Mouse (Mus musculus): ENCODE measurements around the gene Birc3. TPM values are rescaled to one million over a fixed set of nuclear protein-coding genes. Genes with fewer than 3 reads are reported as not detected.

The Birc3 gene
- polyA plus RNA-seq, 1 experiment: 0.14 TPM

- peak overlapping the region; percentile 74 for H3K4me2 ChIP-seq (ENCODE audit: low read depth)
- H3ac ChIP-seq (ENCODE audit: control insufficient read depth, insufficient read length): no peak overlapping the region
- peaks cover 8% of the 10 kb centered on the region for H3K36me3 ChIP-seq (ENCODE audit: control insufficient read depth, insufficient read depth)
- no peaks in the 10 kb centered on the region for H3K27me3 ChIP-seq (ENCODE audit: control insufficient read depth, insufficient read depth, insufficient read length)
- peak overlapping the region; percentile 99 for H3K4me3 ChIP-seq
- TF ChIP-seq TCF3 (IDR thresholded peaks at IDR 0.05; ENCODE audit: insufficient read length, low read depth): no peak
- no peak for TF ChIP-seq SRF (IDR thresholded peaks at IDR 0.05; ENCODE audit: control insufficient read depth, insufficient read length, low read depth)
- TF ChIP-seq MYOD1 (IDR thresholded peaks at IDR 0.05; ENCODE audit: control insufficient read depth in 1 of 3, insufficient read length in 2 of 3, low read depth in 2 of 3): no peak
- no peak for TF ChIP-seq POLR2AphosphoS2 (IDR thresholded peaks at IDR 0.05; ENCODE audit: insufficient read length, low read depth)
- TF ChIP-seq MAX (IDR thresholded peaks at IDR 0.05; ENCODE audit: low read depth): no peak
- TF ChIP-seq E2F4 (IDR thresholded peaks at IDR 0.05; ENCODE audit: insufficient read depth): no peak
- peaks cover 40% of the 10 kb centered on the region for H3K79me2 ChIP-seq (ENCODE audit: control insufficient read depth, insufficient read depth)
Measured at GRCm38 (mm10) chr9:7835302-7835701, 37.7 kb downstream of the Birc3 start.

DNA sequence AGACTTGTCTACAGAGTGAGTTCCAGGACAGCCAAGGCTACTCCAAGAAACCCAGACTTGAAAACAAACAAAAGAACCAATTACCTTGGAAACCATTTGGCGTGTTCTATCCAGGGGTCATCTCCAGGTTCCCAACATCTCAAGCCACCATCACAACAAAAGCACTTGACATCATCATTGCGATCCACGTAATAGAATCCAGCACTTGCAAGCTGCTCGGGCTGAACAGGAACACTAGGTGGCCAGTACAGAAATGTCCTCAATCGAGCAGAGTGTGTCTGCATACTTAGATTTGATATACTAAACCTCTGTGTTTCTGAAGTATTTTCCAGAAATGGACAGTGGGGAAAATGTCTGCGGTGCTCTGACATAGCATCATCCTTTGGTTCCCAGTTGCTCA lies 39.6 kb downstream of the Birc3 start:
- H3K36me3 ChIP-seq (ENCODE audit: control insufficient read depth, insufficient read depth): peaks cover 8% of the 10 kb centered on the region
- no peak overlapping the region for H3ac ChIP-seq (ENCODE audit: control insufficient read depth, insufficient read length)
- H3K27me3 ChIP-seq (ENCODE audit: control insufficient read depth, insufficient read depth, insufficient read length): no peaks in the 10 kb centered on the region
- no peak for TF ChIP-seq E2F4 (IDR thresholded peaks at IDR 0.05; ENCODE audit: insufficient read depth)
- no peak for TF ChIP-seq REST (IDR thresholded peaks at IDR 0.05; ENCODE audit: insufficient read depth, insufficient read length)
- no peak for TF ChIP-seq TCF3 (IDR thresholded peaks at IDR 0.05; ENCODE audit: insufficient read length, low read depth)
- no peak for TF ChIP-seq SRF (IDR thresholded peaks at IDR 0.05; ENCODE audit: control insufficient read depth, insufficient read length, low read depth)
- TF ChIP-seq CEBPB (IDR thresholded peaks at IDR 0.05; ENCODE audit: insufficient read depth, poor library complexity, severe bottlenecking): no peak
- no peak for TF ChIP-seq MYOD1 (IDR thresholded peaks at IDR 0.05; ENCODE audit: control insufficient read depth in 1 of 3, insufficient read length in 2 of 3, low read depth in 2 of 3)
- TF ChIP-seq USF1 (IDR thresholded peaks at IDR 0.05; ENCODE audit: low read depth): no peak
- no peak for TF ChIP-seq MYOG (IDR thresholded peaks at IDR 0.05; ENCODE audit: control insufficient read depth in 1 of 3, insufficient read depth in 1 of 3, insufficient read length in 2 of 3, low read depth in 2 of 3)
- no peak for TF ChIP-seq POLR2AphosphoS2 (IDR thresholded peaks at IDR 0.05; ENCODE audit: insufficient read length, low read depth)
- TF ChIP-seq MAX (IDR thresholded peaks at IDR 0.05; ENCODE audit: low read depth): no peak
- no peak for TF ChIP-seq POLR2A (IDR thresholded peaks at IDR 0.05; ENCODE audit: insufficient read length, low read depth)
- no peak for TF ChIP-seq TCF12 (IDR thresholded peaks at IDR 0.05; ENCODE audit: insufficient read depth, poor library complexity, severe bottlenecking)
- H3K4me3 ChIP-seq: no peak overlapping the region
- peaks cover 55% of the 10 kb centered on the region for H3K79me2 ChIP-seq (ENCODE audit: control insufficient read depth, insufficient read depth)
- H3K4me2 ChIP-seq (ENCODE audit: low read depth): peak overlapping the region; percentile 55

DNA sequence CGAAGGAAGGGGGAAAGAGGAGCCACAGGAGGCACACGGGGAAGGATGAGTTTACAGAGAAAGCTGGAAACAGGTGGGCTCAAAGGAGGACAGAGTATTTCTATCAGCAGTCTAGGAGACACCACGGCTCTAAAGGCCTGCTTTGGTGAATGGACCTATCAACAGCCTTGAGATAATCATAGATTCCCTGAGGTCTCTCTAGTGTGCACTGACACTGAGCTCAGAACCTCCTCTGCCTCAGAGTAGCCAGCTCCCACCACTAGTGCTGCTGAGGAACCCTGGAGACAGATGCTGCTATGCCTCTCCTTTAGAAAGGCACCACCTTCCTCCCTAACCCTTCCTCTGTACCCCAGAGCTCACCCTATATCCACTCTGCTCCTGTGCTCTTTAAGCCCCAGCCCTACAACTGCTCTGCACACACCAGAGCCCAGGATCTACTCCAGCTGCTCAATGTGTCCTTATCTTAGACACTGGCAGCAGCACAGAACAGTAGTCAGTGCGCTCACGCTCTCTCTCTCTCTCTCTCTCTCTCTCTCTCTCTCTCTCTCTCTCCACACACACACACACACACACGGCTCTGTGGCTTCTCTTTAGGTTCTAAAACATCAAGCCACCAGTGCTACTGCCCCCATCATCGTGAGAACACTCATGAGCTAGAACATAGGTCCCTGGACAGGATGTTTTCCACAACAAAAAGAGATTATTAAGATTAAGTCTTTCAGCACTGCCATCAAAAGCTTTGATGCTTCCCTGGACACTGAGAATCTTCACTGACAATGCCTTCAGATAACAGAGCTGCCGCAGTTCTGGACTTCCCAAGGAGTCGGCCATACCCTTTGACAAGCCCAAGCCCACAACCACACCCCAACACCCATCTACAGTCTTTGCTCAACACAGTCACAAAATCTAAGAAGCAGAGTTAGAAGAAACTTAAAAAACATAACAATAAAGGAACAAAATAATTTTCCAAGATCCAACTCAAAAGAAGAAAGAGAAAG lies 43.2 kb downstream of the Birc3 start:
- TF ChIP-seq MYOG (IDR thresholded peaks at IDR 0.05; ENCODE audit: control insufficient read depth in 1 of 3, insufficient read depth in 1 of 3, insufficient read length in 2 of 3, low read depth in 2 of 3): no peak
- no peak for TF ChIP-seq TCF12 (IDR thresholded peaks at IDR 0.05; ENCODE audit: insufficient read depth, poor library complexity, severe bottlenecking)
- TF ChIP-seq TCF3 (IDR thresholded peaks at IDR 0.05; ENCODE audit: insufficient read length, low read depth): no peak
- no peak for TF ChIP-seq MYOD1 (IDR thresholded peaks at IDR 0.05; ENCODE audit: control insufficient read depth in 1 of 3, insufficient read length in 2 of 3, low read depth in 2 of 3)
- TF ChIP-seq REST (IDR thresholded peaks at IDR 0.05; ENCODE audit: insufficient read depth, insufficient read length): no peak
- TF ChIP-seq POLR2AphosphoS2 (IDR thresholded peaks at IDR 0.05; ENCODE audit: insufficient read length, low read depth): no peak
- TF ChIP-seq POLR2A (IDR thresholded peaks at IDR 0.05; ENCODE audit: insufficient read length, low read depth): no peak
- TF ChIP-seq USF1 (IDR thresholded peaks at IDR 0.05; ENCODE audit: low read depth): no peak
- no peak for TF ChIP-seq SRF (IDR thresholded peaks at IDR 0.05; ENCODE audit: control insufficient read depth, insufficient read length, low read depth)
- TF ChIP-seq CEBPB (IDR thresholded peaks at IDR 0.05; ENCODE audit: insufficient read depth, poor library complexity, severe bottlenecking): no peak
- Histone ChIP-seq H3K4me3 (no peak overlapping the region), H3ac (ENCODE audit: control insufficient read depth, insufficient read length) (no peak overlapping the region), H3K4me2 (ENCODE audit: low read depth) (no peak overlapping the region), H3K36me3 (ENCODE audit: control insufficient read depth, insufficient read depth) (peaks cover 8% of the 10 kb centered on the region), H3K27me3 (ENCODE audit: control insufficient read depth, insufficient read depth, insufficient read length) (no peaks in the 10 kb centered on the region), H3K79me2 (ENCODE audit: control insufficient read depth, insufficient read depth) (peaks cover 59% of the 10 kb centered on the region)

GRCm38 (mm10) chr9:7828706-7829105 lies 44.3 kb downstream of the Birc3 start:
- no peaks in the 10 kb centered on the region for H3K27me3 ChIP-seq (ENCODE audit: control insufficient read depth, insufficient read depth, insufficient read length)
- H3K36me3 ChIP-seq (ENCODE audit: control insufficient read depth, insufficient read depth): peaks cover 5% of the 10 kb centered on the region
- H3K4me2 ChIP-seq (ENCODE audit: low read depth): no peak overlapping the region
- H3ac ChIP-seq (ENCODE audit: control insufficient read depth, insufficient read length): no peak overlapping the region
- no peak overlapping the region for H3K4me3 ChIP-seq
- TF ChIP-seq REST (IDR thresholded peaks at IDR 0.05; ENCODE audit: insufficient read depth, insufficient read length) (no peak), MAX (IDR thresholded peaks at IDR 0.05; ENCODE audit: low read depth) (no peak), POLR2AphosphoS2 (IDR thresholded peaks at IDR 0.05; ENCODE audit: insufficient read length, low read depth) (no peak), TCF3 (IDR thresholded peaks at IDR 0.05; ENCODE audit: insufficient read length, low read depth) (no peak), USF1 (IDR thresholded peaks at IDR 0.05; ENCODE audit: low read depth) (no peak), E2F4 (IDR thresholded peaks at IDR 0.05; ENCODE audit: insufficient read depth) (no peak), MYOG (IDR thresholded peaks at IDR 0.05; ENCODE audit: control insufficient read depth in 1 of 3, insufficient read depth in 1 of 3, insufficient read length in 2 of 3, low read depth in 2 of 3) (no peak), SRF (IDR thresholded peaks at IDR 0.05; ENCODE audit: control insufficient read depth, insufficient read length, low read depth) (no peak), CEBPB (IDR thresholded peaks at IDR 0.05; ENCODE audit: insufficient read depth, poor library complexity, severe bottlenecking) (no peak), TCF12 (IDR thresholded peaks at IDR 0.05; ENCODE audit: insufficient read depth, poor library complexity, severe bottlenecking) (no peak), POLR2A (IDR thresholded peaks at IDR 0.05; ENCODE audit: insufficient read length, low read depth) (no peak)
- H3K79me2 ChIP-seq (ENCODE audit: control insufficient read depth, insufficient read depth): peaks cover 57% of the 10 kb centered on the region
